Mouse (Mus musculus) brain, embryonic 18.5 days (tissue): ENCODE results near the gene Lbhd1.
"Not testable (repeated sequence)": the region's sequence is repeated elsewhere in the genome, so short reads cannot be mapped to it uniquely, and the experiment has no call there.

Experiments used
- DNase-seq: peaks from one replicate; pipeline ENCODE4 v3.0.0-alpha.2; 2012; ENCODE audit warnings: low read depth, low spot score

The Lbhd1 gene

GRCm38 (mm10) chr19:8883616-8884015 is at the start of gene Lbhd1, which contains the start of gene Gm49403:
Gene Lbhd1, plus strand, starts transcription at chr19:8883732.
Gene Gm49403, plus strand, starts transcription at chr19:8883930.
- DNase-seq, result no peak

GRCm38 (mm10) chr19:8836327-8836726 is 47.2 kb upstream of the Lbhd1 start:
- not testable (repeated sequence) for DNase-seq

- DNase-seq, result peak; percentile 77
These were observed 46.2 kb upstream of the Lbhd1 start, which contains the start of gene Bscl2 for GRCm38 (mm10) chr19:8837251-8837791. Gene Bscl2, plus strand, starts transcription at chr19:8837467.

GRCm38 (mm10) chr19:8838041-8838730 is 45.3 kb upstream of the Lbhd1 start:
- no peak for DNase-seq

- DNase-seq, result peak; percentile 82
These were observed 44.2 kb upstream of the Lbhd1 start, which contains the start of gene Gng3 for GRCm38 (mm10) chr19:8839103-8839907. Gene Gng3, minus strand, starts transcription at chr19:8839194.

GRCm38 (mm10) chr19:8839908-8840791 is 43.4 kb upstream of the Lbhd1 start:
- DNase-seq, result no peak

GRCm38 (mm10) chr19:8841012-8841411 is 42.5 kb upstream of the Lbhd1 start:
- DNase-seq, result no peak

GRCm38 (mm10) chr19:8842961-8843360 is 40.6 kb upstream of the Lbhd1 start:
- no peak for DNase-seq

- DNase-seq, result no peak
These were observed 39.0 kb upstream of the Lbhd1 start for GRCm38 (mm10) chr19:8844371-8845129.

GRCm38 (mm10) chr19:8848356-8848755 is 35.2 kb upstream of the Lbhd1 start:
- no peak for DNase-seq

GRCm38 (mm10) chr19:8850402-8850901 is 33.1 kb upstream of the Lbhd1 start, which contains the start of gene Lrrn4cl:
Gene Lrrn4cl, plus strand, starts transcription at chr19:8850768.
- DNase-seq, result no peak

GRCm38 (mm10) chr19:8851639-8852038 is 31.9 kb upstream of the Lbhd1 start:
- DNase-seq, result no peak

- DNase-seq, result no peak
These were observed 31.1 kb upstream of the Lbhd1 start for GRCm38 (mm10) chr19:8852236-8852928.

GRCm38 (mm10) chr19:8853117-8853516 is 30.4 kb upstream of the Lbhd1 start:
- no peak for DNase-seq

GRCm38 (mm10) chr19:8857689-8858088 is 25.8 kb upstream of the Lbhd1 start:
- DNase-seq, result no peak

- no peak for DNase-seq
These were observed 24.5 kb upstream of the Lbhd1 start for GRCm38 (mm10) chr19:8859018-8859417.

- DNase-seq, result no peak
These were observed 19.3 kb upstream of the Lbhd1 start for GRCm38 (mm10) chr19:8864265-8864664.

- DNase-seq, result not testable (repeated sequence)
These were observed 13.2 kb upstream of the Lbhd1 start for GRCm38 (mm10) chr19:8870381-8870780.

GRCm38 (mm10) chr19:8870838-8871237 is 12.7 kb upstream of the Lbhd1 start:
- DNase-seq, result no peak
